Mouse (Mus musculus): Measurements from ENCODE around the gene Rrbp1. TPM values are rescaled to one million over a fixed set of nuclear protein-coding genes. Genes with fewer than 3 reads are reported as not detected.

Gene Rrbp1
- polyA plus RNA-seq, 1 experiment from 2014 or later, result 48.0 TPM

GRCm38 (mm10) chr2:143973161-143973560, 37.9 kb downstream of the Rrbp1 start:
- H3K9me3 ChIP-seq (replicated peaks), result no peaks in the 10 kb centered on the region
- no peaks in the 10 kb centered on the region for H3K27me3 ChIP-seq (ENCODE audit: low read depth, poor library complexity, severe bottlenecking)
- no peak overlapping the region for H3K4me3 ChIP-seq
- H3K27ac ChIP-seq (replicated peaks), result no peak overlapping the region
- H3K4me1 ChIP-seq, result no peaks in the 10 kb centered on the region
- H3K36me3 ChIP-seq, result peaks cover 61% of the 10 kb centered on the region
- WGBS, result 91% methylated on average over 7 of the region's 7 CpGs
- DNase-seq (ENCODE audit: low spot score), result no peak

DNA sequence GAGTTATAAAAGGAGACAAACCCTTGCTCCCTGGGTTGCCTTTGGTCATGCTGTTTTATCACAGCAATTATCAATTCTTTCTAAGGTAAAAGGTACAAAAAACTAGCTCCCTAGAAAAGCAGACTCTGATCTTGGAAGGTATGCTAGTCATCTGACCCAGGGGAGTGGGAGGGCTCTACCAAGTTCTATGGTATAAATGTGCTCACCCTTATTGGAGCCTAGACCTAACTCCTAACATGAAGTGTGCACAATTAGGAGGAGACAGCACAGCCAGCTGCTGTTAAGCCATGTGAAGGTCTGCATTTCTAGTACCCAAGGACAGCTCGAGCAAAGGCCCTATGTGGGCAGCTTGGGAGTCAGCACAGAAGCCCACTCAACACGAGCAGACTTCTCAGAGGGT, 39.2 kb downstream of the Rrbp1 start:
- Histone ChIP-seq H3K4me1 (no peaks in the 10 kb centered on the region), H3K27me3 (ENCODE audit: low read depth, poor library complexity, severe bottlenecking) (no peaks in the 10 kb centered on the region), H3K9me3 (replicated peaks) (no peaks in the 10 kb centered on the region), H3K27ac (replicated peaks) (no peak overlapping the region), H3K36me3 (peaks cover 74% of the 10 kb centered on the region), H3K4me3 (no peak overlapping the region)
- 88% methylated on average over 2 of the region's 2 CpGs for WGBS
- no peak for DNase-seq (ENCODE audit: low spot score)

- no peak for DNase-seq (ENCODE audit: low spot score)
- no peak overlapping the region for H3K27ac ChIP-seq (replicated peaks)
- H3K4me1 ChIP-seq, result no peaks in the 10 kb centered on the region
- H3K4me3 ChIP-seq, result no peak overlapping the region
- H3K36me3 ChIP-seq, result peaks cover 84% of the 10 kb centered on the region
- no peaks in the 10 kb centered on the region for H3K9me3 ChIP-seq (replicated peaks)
- H3K27me3 ChIP-seq (ENCODE audit: low read depth, poor library complexity, severe bottlenecking), result no peaks in the 10 kb centered on the region
- 94% methylated on average over 2 of the region's 2 CpGs for WGBS
Observed at GRCm38 (mm10) chr2:143970841-143971240, 40.2 kb downstream of the Rrbp1 start.

- H3K4me1 ChIP-seq, result no peaks in the 10 kb centered on the region
- no peak for DNase-seq (ENCODE audit: low spot score)
- peaks cover 97% of the 10 kb centered on the region for H3K36me3 ChIP-seq
- H3K4me3 ChIP-seq, result no peak overlapping the region
- 93% methylated on average over 7 of the region's 7 CpGs for whole genome bisulfite sequencing
- H3K27ac ChIP-seq (replicated peaks), result no peak overlapping the region
- no peaks in the 10 kb centered on the region for H3K9me3 ChIP-seq (replicated peaks)
- no peaks in the 10 kb centered on the region for H3K27me3 ChIP-seq (ENCODE audit: low read depth, poor library complexity, severe bottlenecking)
Observed at GRCm38 (mm10) chr2:143969260-143969659, 41.8 kb downstream of the Rrbp1 start.

GRCm38 (mm10) chr2:143963318-143963717, 47.7 kb downstream of the Rrbp1 start:
- H3K36me3 ChIP-seq, result peaks cover 96% of the 10 kb centered on the region
- DNase-seq (ENCODE audit: low spot score), result no peak
- whole genome bisulfite sequencing, result 100% methylated on average over 1 of the region's 1 CpGs
- H3K4me1 ChIP-seq, result no peaks in the 10 kb centered on the region
- H3K27me3 ChIP-seq (ENCODE audit: low read depth, poor library complexity, severe bottlenecking), result no peaks in the 10 kb centered on the region
- peaks cover 6% of the 10 kb centered on the region for H3K9me3 ChIP-seq (replicated peaks)
- H3K27ac ChIP-seq (replicated peaks), result no peak overlapping the region
- H3K4me3 ChIP-seq, result no peak overlapping the region

DNA sequence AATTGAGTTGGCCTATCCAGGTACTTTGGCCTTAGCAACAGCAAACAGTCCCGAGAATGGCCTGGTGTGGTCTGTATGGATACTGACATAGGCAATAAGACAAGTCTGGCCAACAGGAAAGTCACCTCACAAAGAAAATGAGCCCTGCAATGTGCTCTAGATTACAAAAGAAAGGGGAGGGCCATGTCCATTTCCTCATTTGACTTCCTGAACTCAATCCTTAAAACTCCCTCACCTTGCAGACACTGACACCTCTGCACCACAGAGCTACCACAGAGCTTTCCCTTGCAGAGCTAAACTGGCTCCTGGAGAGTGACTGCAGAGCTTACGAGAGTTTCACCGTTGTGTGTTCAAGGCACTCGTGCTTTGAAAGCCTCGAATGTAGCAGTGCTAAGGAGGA, 48.9 kb downstream of the Rrbp1 start:
- no peak overlapping the region for H3K27ac ChIP-seq (replicated peaks)
- peaks cover 96% of the 10 kb centered on the region for H3K36me3 ChIP-seq
- H3K4me3 ChIP-seq, result no peak overlapping the region
- WGBS, result 91% methylated on average over 5 of the region's 5 CpGs
- peaks cover 9% of the 10 kb centered on the region for H3K9me3 ChIP-seq (replicated peaks)
- H3K4me1 ChIP-seq, result no peaks in the 10 kb centered on the region
- DNase-seq (ENCODE audit: low spot score), result no peak
- no peaks in the 10 kb centered on the region for H3K27me3 ChIP-seq (ENCODE audit: low read depth, poor library complexity, severe bottlenecking)

GRCm38 (mm10) chr2:143955746-143956145, 55.3 kb downstream of the Rrbp1 start:
- Histone ChIP-seq H3K4me3 (no peak overlapping the region), H3K36me3 (peaks cover 96% of the 10 kb centered on the region), H3K9me3 (replicated peaks) (peaks cover 9% of the 10 kb centered on the region), H3K27me3 (ENCODE audit: low read depth, poor library complexity, severe bottlenecking) (no peaks in the 10 kb centered on the region), H3K27ac (replicated peaks) (no peak overlapping the region), H3K4me1 (no peaks in the 10 kb centered on the region)
- WGBS, result 93% methylated on average over 4 of the region's 4 CpGs
- DNase-seq (ENCODE audit: low spot score), result no peak

GRCm38 (mm10) chr2:143955004-143955403, 56.1 kb downstream of the Rrbp1 start:
- peaks cover 9% of the 10 kb centered on the region for H3K9me3 ChIP-seq (replicated peaks)
- H3K4me3 ChIP-seq, result no peak overlapping the region
- no peaks in the 10 kb centered on the region for H3K27me3 ChIP-seq (ENCODE audit: low read depth, poor library complexity, severe bottlenecking)
- DNase-seq (ENCODE audit: low spot score), result no peak
- 84% methylated on average over 4 of the region's 4 CpGs for WGBS
- H3K36me3 ChIP-seq, result peaks cover 97% of the 10 kb centered on the region
- H3K4me1 ChIP-seq, result no peaks in the 10 kb centered on the region
- no peak overlapping the region for H3K27ac ChIP-seq (replicated peaks)

DNA sequence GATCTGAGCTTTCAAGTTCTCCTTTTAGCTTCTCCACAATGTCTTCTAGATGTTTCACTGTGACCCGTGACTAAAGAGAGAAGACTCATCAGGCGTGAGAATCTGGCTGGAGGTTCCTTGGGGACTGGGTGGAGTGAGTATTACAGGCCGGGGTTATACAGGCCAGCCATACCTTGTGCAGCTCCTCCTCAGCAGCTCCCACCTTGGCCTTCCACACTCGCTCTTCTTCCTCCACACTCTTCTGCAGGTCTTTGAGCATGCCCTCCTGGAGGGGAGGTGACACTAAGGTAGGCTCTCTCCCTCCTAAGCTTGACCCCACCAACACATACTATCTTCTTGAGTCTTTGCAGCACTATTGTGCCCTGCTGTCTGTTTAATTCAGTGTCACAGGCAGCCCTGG, 57.1 kb downstream of the Rrbp1 start:
- Histone ChIP-seq H3K9me3 (replicated peaks) (0 out of 2 replicates have a peak, but pooled peaks cover 2% of the 10 kb centered on the region), H3K27ac (replicated peaks) (no peak overlapping the region), H3K36me3 (peaks cover 99% of the 10 kb centered on the region), H3K27me3 (ENCODE audit: low read depth, poor library complexity, severe bottlenecking) (no peaks in the 10 kb centered on the region), H3K4me1 (no peaks in the 10 kb centered on the region), H3K4me3 (no peak overlapping the region)
- WGBS, result 89% methylated on average over 4 of the region's 4 CpGs
- DNase-seq (ENCODE audit: low spot score), result no peak

DNA sequence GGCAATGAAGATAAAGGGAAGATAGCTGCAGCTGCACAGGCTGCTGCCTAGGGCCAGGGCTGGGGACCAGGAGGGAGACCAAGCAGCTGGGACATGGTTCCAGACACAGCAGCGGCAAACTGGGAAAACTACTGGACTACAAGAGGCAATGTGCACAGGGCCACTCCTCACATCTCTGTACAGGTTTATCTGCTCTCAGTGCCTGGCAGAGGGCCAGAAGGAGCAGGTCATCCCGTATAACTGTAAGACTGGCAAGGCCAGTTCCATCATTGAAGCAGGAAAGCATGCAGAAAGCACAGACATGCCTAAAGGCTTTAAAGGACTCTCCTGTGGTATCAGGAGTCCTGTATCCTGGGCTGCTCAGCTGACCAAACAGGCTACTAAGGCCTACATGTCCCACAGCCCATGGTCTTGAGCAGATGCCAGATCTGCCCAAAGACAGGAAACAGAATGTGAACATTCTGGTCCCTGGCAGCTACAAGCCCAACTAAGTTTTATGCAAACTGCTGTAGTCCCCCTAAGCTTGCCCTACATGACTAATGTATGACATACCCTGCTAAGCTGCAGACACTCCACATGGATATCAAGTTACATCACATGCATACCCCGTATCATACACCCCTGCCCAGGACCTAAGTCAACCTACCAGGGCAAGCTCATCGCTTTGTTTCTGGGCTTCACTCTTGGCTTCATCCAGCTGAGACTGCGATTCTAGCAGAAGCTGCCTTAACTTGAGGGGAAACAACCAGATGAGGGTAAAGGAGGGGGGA, 59.3 kb downstream of the Rrbp1 start:
- no peak overlapping the region for H3K27ac ChIP-seq (replicated peaks)
- no peaks in the 10 kb centered on the region for H3K4me1 ChIP-seq
- peaks cover 100% of the 10 kb centered on the region for H3K36me3 ChIP-seq
- 89% methylated on average over 5 of the region's 5 CpGs for WGBS
- DNase-seq (ENCODE audit: low spot score), result no peak
- no peak overlapping the region for H3K4me3 ChIP-seq
- H3K27me3 ChIP-seq (ENCODE audit: low read depth, poor library complexity, severe bottlenecking), result no peaks in the 10 kb centered on the region
- no peaks in the 10 kb centered on the region for H3K9me3 ChIP-seq (replicated peaks)

- H3K27me3 ChIP-seq (ENCODE audit: low read depth, poor library complexity, severe bottlenecking), result no peaks in the 10 kb centered on the region
- peaks cover 100% of the 10 kb centered on the region for H3K36me3 ChIP-seq
- H3K27ac ChIP-seq (replicated peaks), result no peak overlapping the region
- no peaks in the 10 kb centered on the region for H3K9me3 ChIP-seq (replicated peaks)
- DNase-seq (ENCODE audit: low spot score), result no peak
- H3K4me3 ChIP-seq, result no peak overlapping the region
- no peaks in the 10 kb centered on the region for H3K4me1 ChIP-seq
- WGBS, result 84% methylated on average over 1 of the region's 1 CpGs
Observed at GRCm38 (mm10) chr2:143951028-143951420, 60.0 kb downstream of the Rrbp1 start.

GRCm38 (mm10) chr2:143950290-143951027, 60.6 kb downstream of the Rrbp1 start:
- Histone ChIP-seq H3K36me3 (peaks cover 100% of the 10 kb centered on the region), H3K4me3 (no peak overlapping the region), H3K27ac (replicated peaks) (no peak overlapping the region), H3K9me3 (replicated peaks) (no peaks in the 10 kb centered on the region), H3K27me3 (ENCODE audit: low read depth, poor library complexity, severe bottlenecking) (no peaks in the 10 kb centered on the region), H3K4me1 (no peaks in the 10 kb centered on the region)
- 92% methylated on average over 5 of the region's 5 CpGs for WGBS
- no peak for DNase-seq (ENCODE audit: low spot score)

DNA sequence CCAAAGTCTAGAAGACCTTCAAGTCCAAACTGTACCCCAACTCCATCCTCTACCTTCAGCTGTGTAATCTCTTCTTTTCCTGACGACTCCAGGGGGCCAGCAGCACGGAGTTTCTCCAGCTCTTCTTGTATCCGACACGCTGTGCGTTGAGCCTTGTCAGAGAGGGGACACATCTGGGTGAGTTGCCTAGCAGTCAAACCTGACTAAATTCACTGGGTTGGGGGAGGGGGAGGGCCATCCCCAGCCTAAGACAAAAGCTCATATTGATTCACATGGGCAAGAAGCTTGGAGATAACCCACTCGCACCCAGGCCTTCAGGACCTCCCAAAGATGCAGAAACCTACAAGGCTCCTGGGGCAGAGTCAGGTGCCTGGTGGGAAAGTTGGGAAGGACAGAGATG, 61.8 kb downstream of the Rrbp1 start:
- Histone ChIP-seq H3K27me3 (ENCODE audit: low read depth, poor library complexity, severe bottlenecking) (no peaks in the 10 kb centered on the region), H3K36me3 (peaks cover 100% of the 10 kb centered on the region), H3K4me1 (no peaks in the 10 kb centered on the region), H3K9me3 (replicated peaks) (no peaks in the 10 kb centered on the region), H3K4me3 (no peak overlapping the region), H3K27ac (replicated peaks) (no peak overlapping the region)
- 95% methylated on average over 6 of the region's 6 CpGs for WGBS
- DNase-seq (ENCODE audit: low spot score), result no peak

Data from midbrain, embryonic 10.5 days (tissue).